Mouse (Mus musculus): Measurements from ENCODE around the gene Myo1b. TPM values are rescaled to one million over a fixed set of nuclear protein-coding genes. Genes with fewer than 3 reads are reported as not detected.

The Myo1b gene
- polyA plus RNA-seq, 1 experiment from 2014 or later = 63.8 TPM

DNA sequence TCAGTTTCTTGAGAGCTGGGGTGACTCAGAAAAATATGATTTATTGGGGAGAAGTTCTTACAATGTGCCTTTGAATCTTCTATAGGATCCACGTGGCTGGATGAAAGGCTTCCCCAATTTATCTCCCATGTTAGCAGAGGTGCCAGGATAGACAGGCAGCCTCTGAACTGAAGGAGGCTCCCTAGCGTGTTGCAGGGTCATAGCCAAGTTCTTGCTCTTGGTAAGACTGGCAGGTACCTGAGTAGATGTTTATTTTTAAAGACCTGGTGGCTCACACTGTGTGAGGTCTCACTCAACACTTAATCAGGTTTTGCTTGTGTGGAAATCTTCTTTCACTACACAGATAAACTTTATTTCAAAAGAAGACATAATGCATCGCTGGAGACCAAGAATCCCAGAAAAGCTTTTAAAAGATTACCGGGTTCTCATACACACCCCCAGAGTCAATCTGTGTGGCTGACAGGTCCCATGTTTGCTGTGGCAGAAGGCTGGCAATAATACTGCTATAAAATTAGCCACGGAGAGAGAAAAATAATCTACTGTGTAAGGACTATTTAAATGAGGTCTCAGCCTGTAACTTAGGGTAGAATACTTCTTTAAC lies 176.5 kb downstream of the Myo1b start:
- WGBS = 51% methylated on average over 5 of the region's 5 CpGs
- no peak overlapping the region for H3K27ac ChIP-seq
- H3K36me3 ChIP-seq = no peaks in the 10 kb centered on the region
- H3K27me3 ChIP-seq (replicated peaks) = no peaks in the 10 kb centered on the region
- no peak overlapping the region for H3K4me3 ChIP-seq (replicated peaks)
- H3K4me1 ChIP-seq = no peaks in the 10 kb centered on the region
- H3K9me3 ChIP-seq = no peaks in the 10 kb centered on the region
- H3K4me2 ChIP-seq = no peak overlapping the region
- ATAC-seq (ENCODE audit: insufficient read depth, low FRiP score, low read depth) = no peak
- no peak overlapping the region for H3K9ac ChIP-seq

GRCm38 (mm10) chr1:51736822-51737221 lies 179.0 kb downstream of the Myo1b start:
- Histone ChIP-seq H3K9ac (no peak overlapping the region), H3K4me2 (no peak overlapping the region), H3K27me3 (replicated peaks) (no peaks in the 10 kb centered on the region), H3K4me1 (no peaks in the 10 kb centered on the region), H3K4me3 (replicated peaks) (no peak overlapping the region), H3K27ac (no peak overlapping the region), H3K36me3 (no peaks in the 10 kb centered on the region), H3K9me3 (no peaks in the 10 kb centered on the region)
- no peak for ATAC-seq (ENCODE audit: insufficient read depth, low FRiP score, low read depth)
- WGBS = 58% methylated on average over 2 of the region's 2 CpGs

GRCm38 (mm10) chr1:51734721-51735120 lies 181.2 kb downstream of the Myo1b start:
- 84% methylated on average over 6 of the region's 6 CpGs for WGBS
- Histone ChIP-seq H3K27ac (no peak overlapping the region), H3K4me2 (no peak overlapping the region), H3K9me3 (no peaks in the 10 kb centered on the region), H3K27me3 (replicated peaks) (no peaks in the 10 kb centered on the region), H3K36me3 (no peaks in the 10 kb centered on the region), H3K9ac (no peak overlapping the region), H3K4me3 (replicated peaks) (no peak overlapping the region), H3K4me1 (no peaks in the 10 kb centered on the region)
- no peak for ATAC-seq (ENCODE audit: insufficient read depth, low FRiP score, low read depth)

- ATAC-seq (ENCODE audit: insufficient read depth, low FRiP score, low read depth) = no peak
- no peak overlapping the region for H3K4me3 ChIP-seq (replicated peaks)
- H3K27me3 ChIP-seq (replicated peaks) = no peaks in the 10 kb centered on the region
- no peak overlapping the region for H3K27ac ChIP-seq
- 89% methylated on average over 1 of the region's 1 CpGs for WGBS
- no peaks in the 10 kb centered on the region for H3K9me3 ChIP-seq
- H3K4me2 ChIP-seq = no peak overlapping the region
- no peaks in the 10 kb centered on the region for H3K36me3 ChIP-seq
- H3K4me1 ChIP-seq = no peaks in the 10 kb centered on the region
- H3K9ac ChIP-seq = no peak overlapping the region
Measured at GRCm38 (mm10) chr1:51729407-51729806, 186.5 kb downstream of the Myo1b start.

DNA sequence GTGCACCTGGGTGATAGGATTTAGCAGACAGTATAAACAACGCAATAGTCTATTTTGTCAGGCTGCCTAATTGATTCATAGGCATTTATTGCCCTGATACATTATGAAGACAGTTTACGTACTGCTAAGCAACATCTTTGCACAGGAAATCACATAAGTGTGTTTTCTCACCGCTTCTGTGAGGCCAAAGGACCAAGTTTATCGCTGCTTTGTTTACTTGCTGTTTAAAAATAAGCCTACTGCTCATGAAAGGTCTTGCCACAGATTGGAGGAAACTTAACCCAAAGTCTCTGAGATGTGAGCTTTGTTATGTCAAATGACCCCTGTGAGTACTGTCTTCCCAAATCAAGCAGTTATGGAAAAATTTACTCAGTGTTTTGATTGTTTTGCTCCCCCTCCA lies 187.1 kb downstream of the Myo1b start:
- Histone ChIP-seq H3K4me2 (no peak overlapping the region), H3K4me1 (no peaks in the 10 kb centered on the region), H3K27me3 (replicated peaks) (no peaks in the 10 kb centered on the region), H3K4me3 (replicated peaks) (no peak overlapping the region), H3K27ac (no peak overlapping the region), H3K36me3 (no peaks in the 10 kb centered on the region), H3K9me3 (no peaks in the 10 kb centered on the region), H3K9ac (no peak overlapping the region)
- 46% methylated on average over 4 of the region's 4 CpGs for WGBS
- no peak for ATAC-seq (ENCODE audit: insufficient read depth, low FRiP score, low read depth)

- Histone ChIP-seq H3K4me2 (no peak overlapping the region), H3K9ac (no peak overlapping the region), H3K4me1 (no peaks in the 10 kb centered on the region), H3K27me3 (replicated peaks) (no peaks in the 10 kb centered on the region), H3K36me3 (no peaks in the 10 kb centered on the region), H3K4me3 (replicated peaks) (no peak overlapping the region), H3K9me3 (no peaks in the 10 kb centered on the region), H3K27ac (no peak overlapping the region)
- peak; percentile 53; the same call in 1 of the 2 replicates for ATAC-seq (ENCODE audit: insufficient read depth, low FRiP score, low read depth)
- WGBS = 64% methylated on average over 9 of the region's 9 CpGs
Measured at GRCm38 (mm10) chr1:51719897-51720673, 195.8 kb downstream of the Myo1b start.

DNA sequence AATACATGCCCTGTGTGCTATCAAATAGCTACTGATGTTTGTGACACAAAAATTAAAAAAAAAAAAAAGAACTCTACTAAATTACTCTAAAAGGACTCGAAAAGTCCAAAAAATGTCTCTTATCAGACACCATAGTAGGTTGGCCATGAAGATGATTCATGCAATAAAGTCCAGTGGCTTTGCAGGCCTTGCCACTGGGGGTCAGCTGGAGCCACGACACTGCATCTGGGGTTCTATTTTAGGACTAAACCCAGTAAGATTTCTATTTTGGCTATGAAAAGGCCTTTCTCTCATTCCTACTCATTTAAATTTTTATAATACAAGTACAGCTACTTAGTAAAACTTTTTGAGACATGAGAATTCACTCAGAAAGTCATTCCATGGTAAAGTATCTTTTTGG lies 205.0 kb downstream of the Myo1b start:
- no peaks in the 10 kb centered on the region for H3K27me3 ChIP-seq (replicated peaks)
- no peak overlapping the region for H3K27ac ChIP-seq
- no peaks in the 10 kb centered on the region for H3K36me3 ChIP-seq
- no peak overlapping the region for H3K4me3 ChIP-seq (replicated peaks)
- ATAC-seq (ENCODE audit: insufficient read depth, low FRiP score, low read depth) = no peak
- no peak overlapping the region for H3K9ac ChIP-seq
- no peaks in the 10 kb centered on the region for H3K9me3 ChIP-seq
- no peak overlapping the region for H3K4me2 ChIP-seq
- 74% methylated on average over 2 of the region's 2 CpGs for WGBS
- H3K4me1 ChIP-seq = no peaks in the 10 kb centered on the region

DNA sequence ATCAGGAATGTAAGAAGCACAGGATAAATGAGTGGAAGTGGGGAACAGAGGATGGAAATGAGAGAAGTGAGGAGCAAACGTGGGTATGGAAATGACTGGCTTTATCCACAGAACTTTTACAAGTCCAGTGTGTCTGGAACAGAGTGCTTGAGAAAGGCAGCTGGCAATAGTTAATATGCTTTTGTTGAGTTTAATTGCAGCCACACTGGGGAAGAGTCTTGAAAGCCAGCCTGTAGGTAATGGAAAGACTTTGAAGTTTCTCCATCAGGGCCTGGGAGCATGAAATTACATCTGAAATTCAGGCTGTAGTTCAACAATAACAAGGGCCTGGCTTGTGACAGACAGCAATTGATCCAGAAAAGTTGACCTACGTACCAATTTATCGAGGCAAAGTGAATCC lies 209.8 kb downstream of the Myo1b start:
- no peak for ATAC-seq (ENCODE audit: insufficient read depth, low FRiP score, low read depth)
- Histone ChIP-seq H3K27me3 (replicated peaks) (no peaks in the 10 kb centered on the region), H3K9me3 (no peaks in the 10 kb centered on the region), H3K4me1 (no peaks in the 10 kb centered on the region), H3K4me3 (replicated peaks) (no peak overlapping the region), H3K9ac (no peak overlapping the region), H3K4me2 (no peak overlapping the region), H3K36me3 (no peaks in the 10 kb centered on the region), H3K27ac (no peak overlapping the region)
- 86% methylated on average over 3 of the region's 3 CpGs for WGBS

GRCm38 (mm10) chr1:51704610-51705009 lies 211.3 kb downstream of the Myo1b start:
- WGBS = 82% methylated on average over 4 of the region's 4 CpGs
- no peaks in the 10 kb centered on the region for H3K36me3 ChIP-seq
- no peak overlapping the region for H3K4me2 ChIP-seq
- no peak overlapping the region for H3K27ac ChIP-seq
- H3K27me3 ChIP-seq (replicated peaks) = no peaks in the 10 kb centered on the region
- H3K4me1 ChIP-seq = no peaks in the 10 kb centered on the region
- no peak overlapping the region for H3K4me3 ChIP-seq (replicated peaks)
- H3K9ac ChIP-seq = no peak overlapping the region
- H3K9me3 ChIP-seq = no peaks in the 10 kb centered on the region
- ATAC-seq (ENCODE audit: insufficient read depth, low FRiP score, low read depth) = no peak

Other genes starting within 250 kb of the Myo1b start
- 2.5 and 2.6 TPM in 2 replicates for gene Stat4, start 71.1 kb upstream of the Myo1b start, polyA plus RNA-seq (2015; fragmentation: Nextera tagmentation; extraction: Ambion mirVana)
- 24.9 and 25.1 TPM in 2 replicates for gene Stat1, start 203.4 kb upstream of the Myo1b start, polyA plus RNA-seq (2015; fragmentation: Nextera tagmentation; extraction: Ambion mirVana)

All from stomach, embryonic 15.5 days (tissue).